Mouse (Mus musculus): Measurements from ENCODE around the gene Ezh1. TPM values are rescaled to one million over a fixed set of nuclear protein-coding genes. Genes with fewer than 3 reads are reported as not detected.

The Ezh1 gene
- polyA plus RNA-seq, 1 experiment from 2014 or later = 16.9 TPM

DNA sequence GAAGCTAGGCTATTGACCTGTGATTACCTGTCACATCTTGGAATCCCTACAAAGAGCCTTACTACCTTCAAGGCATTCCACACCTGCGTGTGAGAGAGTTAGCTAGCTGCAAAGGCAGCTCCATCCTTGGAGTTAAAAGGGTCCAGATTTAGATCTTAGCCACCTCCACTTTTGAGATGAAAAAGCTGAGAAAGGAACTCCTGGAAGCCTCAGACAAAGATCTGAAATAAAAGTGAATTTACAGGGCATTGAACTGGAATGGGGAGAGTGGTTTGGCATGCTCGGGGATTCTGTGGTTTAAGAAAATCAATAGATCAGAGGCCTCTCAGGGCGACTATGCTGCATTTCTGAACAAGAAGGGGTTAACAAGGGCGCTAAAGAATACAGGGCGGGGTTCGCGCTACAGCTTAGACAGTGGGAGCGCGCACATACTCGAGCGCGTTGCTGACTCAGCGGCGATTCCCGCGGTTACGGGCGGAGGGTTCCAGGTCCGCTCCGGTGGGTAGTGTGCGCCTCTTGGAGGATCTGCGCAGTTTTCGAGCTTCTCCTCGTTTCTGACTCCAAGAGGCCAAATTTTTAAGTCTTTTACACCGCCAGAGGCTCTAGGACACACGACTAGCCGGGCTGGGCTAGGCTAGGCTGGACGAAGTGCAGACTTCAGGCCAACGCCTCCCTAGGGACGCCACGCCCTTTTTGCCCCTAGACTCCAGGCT, 54.4 kb downstream of the Ezh1 start:
- H3K36me3 ChIP-seq = peaks cover 11% of the 10 kb centered on the region
- H3K4me2 ChIP-seq = peak overlapping the region; percentile 92
- under 1% methylated on average over 31 of the region's 31 CpGs for WGBS
- no peak for ATAC-seq (ENCODE audit: insufficient number of reproducible peaks, insufficient read depth, low FRiP score, low TSS enrichment, low read depth)
- peak overlapping the region; percentile 87 for H3K27ac ChIP-seq
- peak overlapping the region; percentile 71 for H3K9ac ChIP-seq
- peaks cover 78% of the 10 kb centered on the region for H3K27me3 ChIP-seq
- H3K9me3 ChIP-seq = no peaks in the 10 kb centered on the region
- peaks cover 74% of the 10 kb centered on the region for H3K4me1 ChIP-seq
- peak overlapping the region; percentile 76 for H3K4me3 ChIP-seq

DNA sequence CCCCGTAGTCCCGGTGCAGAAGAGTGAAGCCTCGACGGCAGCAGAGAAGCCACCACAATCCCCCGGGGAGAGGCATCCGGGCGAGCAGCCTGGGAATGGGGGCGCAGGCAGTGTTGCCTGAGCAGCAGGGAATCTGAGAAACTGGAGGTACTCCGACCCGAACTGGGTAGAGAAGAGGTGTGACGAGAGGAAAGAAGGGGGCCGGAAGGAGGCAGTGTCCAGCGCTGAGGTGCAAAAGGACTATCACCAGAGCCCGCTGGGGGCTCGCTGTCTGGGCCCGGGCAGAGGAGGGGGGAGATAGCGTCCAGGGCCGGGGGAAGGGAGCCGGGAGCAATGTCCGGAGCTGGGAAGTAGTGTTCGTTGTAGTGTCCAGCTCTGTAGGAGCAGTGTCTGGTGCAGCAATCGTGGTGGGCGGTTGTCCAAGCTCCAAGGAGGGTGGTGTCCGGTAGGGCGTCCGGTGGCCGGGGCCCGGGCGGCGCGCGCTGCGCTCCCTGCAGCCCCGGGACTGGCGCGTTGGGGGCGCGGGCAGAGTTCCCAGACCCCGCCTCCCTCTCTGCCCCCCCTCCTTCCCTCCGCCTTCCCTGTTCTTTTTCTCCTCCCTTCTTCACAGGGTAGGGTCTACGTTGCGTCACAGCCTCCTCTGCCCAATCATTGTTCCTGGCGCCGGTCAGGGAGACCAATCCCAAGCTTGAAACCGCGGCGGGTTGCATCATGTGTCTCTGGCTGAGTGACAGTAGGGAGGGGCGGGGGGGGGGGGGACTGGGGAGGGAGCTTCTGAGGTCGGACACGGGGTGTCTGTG, 55.3 kb downstream of the Ezh1 start, which contains the start of gene Plekhh3:
Gene Plekhh3, minus strand, starts transcription at position 541 of the 800 bp plus-strand sequence.
- WGBS = under 1% methylated on average over 50 of the region's 50 CpGs
- peak within 1 kb of the TSS; percentile 92 for H3K4me2 ChIP-seq
- peaks cover 78% of the 10 kb centered on the region for H3K27me3 ChIP-seq
- H3K27ac ChIP-seq = peak within 1 kb of the TSS; percentile 87
- peaks cover 18% of the 10 kb centered on the region for H3K36me3 ChIP-seq
- ATAC-seq (ENCODE audit: insufficient number of reproducible peaks, insufficient read depth, low FRiP score, low TSS enrichment, low read depth) = peak; percentile 94
- peaks cover 66% of the 10 kb centered on the region for H3K4me1 ChIP-seq
- peak within 1 kb of the TSS; percentile 76 for H3K4me3 ChIP-seq
- peak within 1 kb of the TSS; percentile 79 for H3K9ac ChIP-seq
- no peaks in the 10 kb centered on the region for H3K9me3 ChIP-seq

DNA sequence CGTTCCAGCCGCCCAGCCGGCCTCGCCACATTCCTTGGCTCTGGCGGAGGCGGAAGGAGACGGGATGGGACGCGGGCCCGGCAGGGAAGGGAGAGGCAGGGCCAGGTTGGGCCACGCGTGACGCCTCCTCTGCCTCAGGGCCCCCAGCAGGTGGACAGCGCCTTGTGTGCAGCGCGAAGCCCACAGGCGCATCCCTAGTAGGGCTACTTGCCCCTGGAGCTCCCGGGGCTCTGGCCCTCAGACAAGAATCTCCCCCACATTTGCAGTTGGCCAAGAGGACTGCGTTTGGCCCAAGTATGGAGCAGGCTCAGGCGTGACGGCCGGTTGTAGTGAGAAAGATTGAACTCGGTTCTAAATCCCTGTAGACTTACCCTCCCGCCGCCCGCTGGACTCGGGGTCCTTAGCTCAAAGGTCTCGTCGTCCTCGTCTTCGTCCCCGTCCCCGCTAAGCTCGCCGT, 55.9 kb downstream of the Ezh1 start, which contains the start of gene Cntnap1:
Gene Cntnap1, plus strand, starts transcription at position 170 of the 457 bp plus-strand sequence.
- under 1% methylated on average over 35 of the region's 35 CpGs for WGBS
- Histone ChIP-seq H3K27ac (peak within 1 kb of the TSS; percentile 60; the same call in 1 of the 2 replicates), H3K9me3 (no peaks in the 10 kb centered on the region), H3K4me2 (peak within 1 kb of the TSS; percentile 92), H3K4me1 (peaks cover 66% of the 10 kb centered on the region), H3K36me3 (peaks cover 19% of the 10 kb centered on the region), H3K9ac (peak within 1 kb of the TSS; percentile 79), H3K27me3 (peaks cover 79% of the 10 kb centered on the region), H3K4me3 (peak within 1 kb of the TSS; percentile 76)
- no peak for ATAC-seq (ENCODE audit: insufficient number of reproducible peaks, insufficient read depth, low FRiP score, low TSS enrichment, low read depth)

DNA sequence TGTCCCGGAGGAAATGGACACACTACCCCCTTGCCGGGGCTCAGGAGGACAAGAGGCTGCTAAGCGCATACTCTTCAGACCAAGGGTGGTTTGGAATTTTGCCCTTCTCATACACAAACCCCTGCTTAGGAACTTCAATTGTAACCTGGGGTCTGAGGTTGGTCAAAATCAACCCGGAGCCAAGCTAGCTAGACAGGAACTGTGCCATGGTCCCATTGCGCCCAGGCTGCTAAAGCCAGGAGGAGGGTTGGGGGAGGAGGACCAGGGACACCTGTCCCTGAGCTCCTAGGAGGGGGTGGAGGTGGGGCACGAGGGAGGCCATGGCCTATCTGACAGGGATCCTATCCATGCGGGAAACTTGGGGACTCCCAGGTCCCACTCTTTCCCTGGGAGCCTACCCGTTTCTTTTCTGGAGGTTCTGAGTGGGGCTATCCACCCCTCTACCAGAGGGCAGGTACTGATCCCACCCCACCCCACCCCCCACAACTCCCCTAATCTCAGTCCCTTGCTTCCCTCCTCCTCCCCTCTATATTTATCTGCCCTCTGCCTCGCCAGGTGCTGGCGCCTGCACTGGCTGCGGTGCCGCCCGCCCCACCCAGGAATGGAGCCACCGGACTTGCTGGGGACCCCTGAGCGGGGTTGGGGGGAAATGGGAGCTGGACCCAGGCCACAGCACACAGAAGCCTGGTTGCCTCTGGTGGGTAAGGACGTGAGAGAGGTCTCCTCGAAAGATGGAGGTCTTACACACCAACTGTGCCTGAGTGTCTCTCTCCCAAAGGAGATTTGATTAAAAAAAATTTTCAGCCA, 56.8 kb downstream of the Ezh1 start:
- Histone ChIP-seq H3K4me2 (peak overlapping the region; percentile 92), H3K36me3 (peaks cover 24% of the 10 kb centered on the region), H3K4me3 (peak overlapping the region; percentile 76), H3K9ac (peak overlapping the region; percentile 79), H3K27ac (no peak overlapping the region), H3K9me3 (no peaks in the 10 kb centered on the region), H3K27me3 (peaks cover 79% of the 10 kb centered on the region), H3K4me1 (peaks cover 66% of the 10 kb centered on the region)
- ATAC-seq (ENCODE audit: insufficient number of reproducible peaks, insufficient read depth, low FRiP score, low TSS enrichment, low read depth) = no peak
- WGBS = 14% methylated on average over 17 of the region's 17 CpGs

DNA sequence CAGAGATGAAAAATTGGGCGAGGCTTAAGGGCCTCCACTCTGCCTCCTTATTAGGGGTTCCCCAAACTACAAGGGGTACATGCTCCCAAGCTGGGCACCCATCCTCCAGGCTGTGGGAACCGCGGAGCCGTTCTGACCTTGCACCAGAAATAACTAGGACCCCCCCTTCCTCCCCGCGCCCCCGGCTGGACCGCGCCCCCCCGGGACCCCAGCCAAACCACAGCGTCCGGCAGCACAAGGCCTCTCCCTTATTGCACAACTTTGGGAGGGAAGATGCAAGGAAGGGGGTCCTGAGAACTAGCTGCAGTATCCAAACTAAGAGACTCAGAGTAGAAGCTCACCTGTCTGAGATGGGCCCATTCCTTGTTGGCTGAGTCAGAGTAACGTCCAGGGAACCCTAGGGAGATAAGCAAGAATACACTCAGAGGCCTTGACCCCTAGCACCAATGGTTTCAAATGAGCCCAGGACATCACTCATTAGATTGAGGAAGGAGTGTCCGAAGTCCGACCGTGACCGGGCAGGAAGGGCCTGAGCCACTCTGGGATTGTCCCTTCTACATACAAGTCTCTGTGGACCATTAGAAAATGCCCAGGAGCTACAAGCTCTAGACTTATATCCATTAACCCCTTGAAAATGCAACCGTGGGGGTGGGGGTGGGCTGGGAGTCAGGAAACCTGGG, 57.8 kb downstream of the Ezh1 start:
- peaks cover 66% of the 10 kb centered on the region for H3K4me1 ChIP-seq
- H3K36me3 ChIP-seq = peaks cover 30% of the 10 kb centered on the region
- H3K4me3 ChIP-seq = 0 out of 2 replicates have a peak overlapping the region, but pooled peaks have one; percentile 1
- H3K9ac ChIP-seq = no peak overlapping the region
- peaks cover 79% of the 10 kb centered on the region for H3K27me3 ChIP-seq
- 59% methylated on average over 15 of the region's 18 CpGs for WGBS
- H3K9me3 ChIP-seq = no peaks in the 10 kb centered on the region
- peak overlapping the region; percentile 92 for H3K4me2 ChIP-seq
- no peak overlapping the region for H3K27ac ChIP-seq
- ATAC-seq (ENCODE audit: insufficient number of reproducible peaks, insufficient read depth, low FRiP score, low TSS enrichment, low read depth) = no peak

DNA sequence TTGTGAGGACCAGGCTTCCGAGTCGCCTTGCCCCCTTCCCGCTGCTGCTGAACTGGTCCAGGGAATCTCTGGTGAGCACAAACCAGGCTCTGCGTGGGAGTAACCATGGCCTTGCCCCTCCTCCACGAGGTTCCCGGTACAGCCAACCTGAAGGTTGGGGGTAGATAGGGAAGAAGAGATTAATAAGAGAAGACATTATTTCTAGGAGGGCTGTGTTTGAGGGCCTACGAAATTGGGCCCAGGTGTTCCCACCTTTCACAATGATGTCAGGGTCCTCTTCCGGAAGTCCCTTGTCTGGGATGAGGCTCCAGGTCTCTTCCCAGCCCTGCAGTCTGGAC, 58.3 kb downstream of the Ezh1 start:
- ATAC-seq (ENCODE audit: insufficient number of reproducible peaks, insufficient read depth, low FRiP score, low TSS enrichment, low read depth) = no peak
- Histone ChIP-seq H3K4me1 (peaks cover 63% of the 10 kb centered on the region), H3K36me3 (peaks cover 35% of the 10 kb centered on the region), H3K27ac (no peak overlapping the region), H3K4me2 (no peak overlapping the region), H3K9me3 (no peaks in the 10 kb centered on the region), H3K9ac (no peak overlapping the region), H3K4me3 (0 out of 2 replicates have a peak overlapping the region, but pooled peaks have one; percentile 1), H3K27me3 (peaks cover 79% of the 10 kb centered on the region)
- WGBS = 51% methylated on average over 8 of the region's 8 CpGs

DNA sequence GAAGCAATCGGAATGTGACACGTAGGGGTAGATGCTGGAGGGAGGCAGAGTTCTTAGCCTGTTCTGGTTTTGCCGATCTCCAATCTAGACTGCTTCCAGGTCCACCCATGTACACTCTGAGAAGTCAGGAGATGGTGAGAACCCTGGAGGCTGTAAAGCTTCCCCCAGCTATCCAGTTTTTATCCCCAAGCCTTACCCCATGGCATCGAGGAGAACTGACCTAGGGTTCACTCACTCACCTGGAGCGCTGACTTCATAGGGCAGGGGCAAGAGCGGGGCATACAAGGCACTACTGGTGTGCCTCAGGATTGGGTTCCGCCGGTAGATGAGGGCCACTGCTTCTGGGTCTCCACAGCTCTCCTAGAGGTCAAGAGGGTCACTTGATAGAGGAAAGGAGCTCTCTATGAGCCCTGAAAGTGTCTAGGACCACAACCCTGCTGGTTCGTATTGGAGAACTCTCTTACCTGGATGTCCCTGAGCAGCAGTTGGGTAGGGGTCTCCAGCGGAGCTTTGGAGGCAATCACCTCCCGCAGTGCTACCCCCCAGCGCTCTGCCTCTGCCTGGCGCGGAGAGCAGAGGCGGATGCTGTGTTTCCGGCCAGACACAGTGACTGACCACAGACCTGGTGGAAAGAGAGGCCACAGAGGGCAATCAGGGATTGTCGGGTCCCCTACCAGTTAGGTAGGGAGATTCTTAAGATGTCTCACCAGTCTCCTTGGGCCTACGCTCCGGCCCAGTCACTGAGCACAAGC, 58.9 kb downstream of the Ezh1 start:
- H3K4me2 ChIP-seq = no peak overlapping the region
- ATAC-seq (ENCODE audit: insufficient number of reproducible peaks, insufficient read depth, low FRiP score, low TSS enrichment, low read depth) = no peak
- peaks cover 39% of the 10 kb centered on the region for H3K36me3 ChIP-seq
- H3K9ac ChIP-seq = no peak overlapping the region
- 50% methylated on average over 19 of the region's 19 CpGs for WGBS
- peaks cover 60% of the 10 kb centered on the region for H3K4me1 ChIP-seq
- H3K27me3 ChIP-seq = peaks cover 83% of the 10 kb centered on the region
- H3K27ac ChIP-seq = no peak overlapping the region
- 0 out of 2 replicates have a peak overlapping the region, but pooled peaks have one; percentile 9 for H3K4me3 ChIP-seq
- no peaks in the 10 kb centered on the region for H3K9me3 ChIP-seq

DNA sequence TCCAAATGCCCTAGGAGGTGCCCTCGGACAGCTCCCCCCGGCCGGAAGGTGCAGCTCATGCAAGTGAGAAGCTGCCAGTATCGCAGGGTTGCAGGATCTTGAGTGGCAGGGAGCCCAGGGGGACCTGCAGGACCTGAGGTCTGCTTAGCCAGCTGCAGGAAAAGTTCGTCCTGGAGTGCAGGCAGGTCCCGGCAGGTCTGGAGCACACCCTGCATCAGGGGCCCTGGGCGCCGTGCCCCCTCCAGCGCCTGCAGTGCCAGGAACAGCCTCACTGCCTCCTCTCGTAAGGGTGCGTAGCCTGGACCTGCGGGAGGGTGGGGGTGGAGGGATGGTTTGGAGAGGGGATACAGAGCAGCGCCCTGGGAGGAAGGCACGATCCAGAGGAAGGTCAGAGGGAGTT, 59.9 kb downstream of the Ezh1 start:
- peaks cover 49% of the 10 kb centered on the region for H3K36me3 ChIP-seq
- H3K27ac ChIP-seq = no peak overlapping the region
- 37% methylated on average over 14 of the region's 14 CpGs for WGBS
- no peak for ATAC-seq (ENCODE audit: insufficient number of reproducible peaks, insufficient read depth, low FRiP score, low TSS enrichment, low read depth)
- 0 out of 2 replicates have a peak overlapping the region, but pooled peaks have one; percentile 14 for H3K4me2 ChIP-seq
- peaks cover 92% of the 10 kb centered on the region for H3K27me3 ChIP-seq
- H3K4me1 ChIP-seq = peaks cover 53% of the 10 kb centered on the region
- H3K9me3 ChIP-seq = no peaks in the 10 kb centered on the region
- no peak overlapping the region for H3K9ac ChIP-seq
- peak overlapping the region; percentile 7; the same call in 1 of the 2 replicates for H3K4me3 ChIP-seq

DNA sequence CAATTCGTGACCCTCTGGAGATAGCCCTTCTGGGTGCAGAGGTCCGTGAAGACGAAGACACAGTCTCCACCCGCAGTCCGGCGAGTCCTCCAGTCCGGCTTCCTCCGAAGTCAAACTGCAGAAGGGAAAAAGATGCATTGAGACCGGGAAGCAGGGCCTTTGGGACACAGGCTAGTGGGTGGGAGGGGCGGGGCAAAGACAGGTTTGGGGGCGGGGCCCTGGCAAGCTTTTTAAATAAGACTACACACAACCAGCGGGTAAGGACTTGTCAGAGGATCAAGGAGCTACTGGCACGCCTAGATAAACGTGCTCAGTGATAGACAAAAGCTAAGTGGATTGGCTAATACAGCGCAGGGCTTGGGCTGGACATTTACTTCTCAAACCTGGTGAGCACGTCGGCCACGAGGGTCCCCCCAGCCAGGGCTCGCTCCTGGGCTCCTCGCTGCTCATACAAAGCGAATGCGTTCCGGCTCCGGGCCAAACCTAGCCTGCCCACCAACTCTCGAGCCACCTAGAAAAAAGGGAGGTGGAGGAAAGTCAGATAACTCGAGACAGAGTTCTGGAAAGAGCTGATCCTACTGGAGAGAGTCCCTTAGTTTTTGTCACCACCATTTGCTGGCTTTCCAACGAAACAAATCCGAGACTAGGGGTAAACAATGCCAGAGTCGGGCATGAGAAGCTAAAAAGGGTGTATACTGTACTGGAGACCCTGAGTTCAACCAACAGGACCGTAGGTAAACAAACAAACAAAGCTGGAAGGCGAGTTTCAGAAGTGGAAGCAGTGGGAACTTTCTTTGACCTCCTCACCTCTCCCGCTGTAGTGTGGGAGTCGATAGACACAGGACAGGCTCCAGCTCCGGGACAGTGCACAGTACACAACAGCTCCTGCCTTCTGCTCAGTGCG, 61.3 kb downstream of the Ezh1 start:
- Histone ChIP-seq H3K9me3 (no peaks in the 10 kb centered on the region), H3K4me3 (peak overlapping the region; percentile 42), H3K4me1 (peaks cover 45% of the 10 kb centered on the region), H3K9ac (no peak overlapping the region), H3K36me3 (peaks cover 53% of the 10 kb centered on the region), H3K27ac (no peak overlapping the region), H3K4me2 (peak overlapping the region; percentile 70), H3K27me3 (peaks cover 85% of the 10 kb centered on the region)
- 15% methylated on average over 35 of the region's 35 CpGs for WGBS
- 0 out of 2 replicates have a peak, but pooled peaks have one; percentile 27 for ATAC-seq (ENCODE audit: insufficient number of reproducible peaks, insufficient read depth, low FRiP score, low TSS enrichment, low read depth)
